8 mouse cellular contexts compared by ENCODE assay signal in the genomic region with DNA sequence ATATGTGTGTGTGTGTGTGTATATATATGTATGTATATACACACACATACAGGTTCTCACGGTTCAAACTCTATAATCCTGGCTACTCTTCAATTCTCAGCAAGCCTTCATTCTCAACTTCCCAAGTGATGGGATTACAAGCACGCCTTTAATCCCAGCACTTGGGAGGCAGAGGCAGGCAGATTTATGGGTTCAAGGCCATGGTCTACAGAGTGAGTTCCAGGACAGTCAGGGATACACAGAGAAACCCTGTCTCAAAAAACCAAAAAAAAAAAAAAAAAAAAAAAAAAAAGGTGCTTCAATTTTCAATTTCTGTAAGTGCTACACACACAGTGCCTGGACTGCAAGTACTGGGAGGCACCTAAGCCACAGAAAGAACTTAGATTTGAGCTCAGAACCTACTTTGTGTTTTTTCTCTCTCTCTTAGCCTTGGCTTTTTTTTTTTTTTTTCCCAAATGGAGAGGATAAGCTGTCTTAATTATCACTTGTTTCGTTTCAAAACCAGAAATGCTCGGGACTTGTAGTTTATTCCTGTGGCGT. TPM values are rescaled to one million over a fixed set of nuclear protein-coding genes. Genes with fewer than 3 reads are reported as not detected.
DNase-seq lines count a peak whose midpoint lies in the region; ATAC-seq and TF ChIP-seq lines count a peak whose summit lies in the region.

No protein-coding gene starts in this region.

- H3K4me3 ChIP-seq in erythroblast, embryonic 14.5 days (replicated peaks), result peak overlapping the region; percentile 92
- peak overlapping the region; percentile 21 for H3K4me3 ChIP-seq in C2C12 (ENCODE audit: insufficient read depth, poor library complexity, severe bottlenecking)
- H3K4me3 ChIP-seq in forebrain, embryonic 14.5 days (ENCODE audit: low read depth, low read length), result peak overlapping the region; percentile 39
- H3K4me3 ChIP-seq in liver, embryonic 14.5 days (ENCODE audit: insufficient read depth in 1 of 2, low read depth in 2 of 2, low read length in 2 of 2), result peak overlapping the region; percentile 75 to 91

- H3K9ac ChIP-seq in forebrain, embryonic 14.5 days (ENCODE audit: low read length), result peak overlapping the region; percentile 50
- peak overlapping the region; percentile 58 for H3K9ac ChIP-seq in liver, embryonic 14.5 days (replicated peaks)

- ATAC-seq in erythroblast, adult 5-6 weeks (replicated peaks; ENCODE audit: low FRiP score, poor library complexity, severe bottlenecking), result no peak
- ATAC-seq in forebrain, embryonic 14.5 days, result no peak
- no peak for ATAC-seq in liver, embryonic 14.5 days (ENCODE audit: insufficient read depth)
- no peak for ATAC-seq in erythroid progenitor cell, adult 5-6 weeks (replicated peaks; ENCODE audit: low FRiP score, poor library complexity, severe bottlenecking)

- H3K27me3 ChIP-seq in erythroblast, embryonic 14.5 days (ENCODE audit: control insufficient read depth), result no peaks in the 10 kb centered on the region
- H3K27me3 ChIP-seq in C2C12 (ENCODE audit: control insufficient read depth, insufficient read depth, insufficient read length), result no peaks in the 10 kb centered on the region
- H3K27me3 ChIP-seq in forebrain, embryonic 14.5 days (replicated peaks; ENCODE audit: control insufficient read depth, insufficient read depth, low read length), result no peaks in the 10 kb centered on the region
- H3K27me3 ChIP-seq in liver, embryonic 14.5 days (ENCODE audit: control insufficient read depth, insufficient read depth, low read length), result no peaks in the 10 kb centered on the region

- peak overlapping the region; percentile 60 for H3K4me2 ChIP-seq in forebrain, embryonic 14.5 days (ENCODE audit: low read length)
- peak overlapping the region; percentile 79 for H3K4me2 ChIP-seq in liver, embryonic 14.5 days (ENCODE audit: low read depth)

- no peak overlapping the region for H3ac ChIP-seq in C2C12 (ENCODE audit: control insufficient read depth, insufficient read length, low read depth)

- H3K4me1 ChIP-seq in erythroblast, embryonic 14.5 days (ENCODE audit: control insufficient read depth), result peaks cover 32% of the 10 kb centered on the region
- H3K4me1 ChIP-seq in forebrain, embryonic 14.5 days (ENCODE audit: control insufficient read depth, insufficient read depth, low read length), result peaks cover 7% of the 10 kb centered on the region; the same call in 1 of the 2 replicates
- H3K4me1 ChIP-seq in liver, embryonic 14.5 days (replicated peaks; ENCODE audit: control insufficient read depth in 2 of 2, insufficient read depth in 2 of 2, low read length in 1 of 2), result peaks cover 4 to 6% of the 10 kb centered on the region in 2 experiments

- no peak overlapping the region for H3K27ac ChIP-seq in forebrain, embryonic 14.5 days (ENCODE audit: low read depth, low read length)
- peak overlapping the region; percentile 63 for H3K27ac ChIP-seq in liver, embryonic 14.5 days

- peaks cover 8% of the 10 kb centered on the region for H3K36me3 ChIP-seq in erythroblast, embryonic 14.5 days (ENCODE audit: control insufficient read depth)
- H3K36me3 ChIP-seq in C2C12 (ENCODE audit: control insufficient read depth, insufficient read depth), result no peaks in the 10 kb centered on the region
- H3K36me3 ChIP-seq in forebrain, embryonic 14.5 days (ENCODE audit: control insufficient read depth, insufficient read depth, low read length), result no peaks in the 10 kb centered on the region
- no peaks in the 10 kb centered on the region for H3K36me3 ChIP-seq in liver, embryonic 14.5 days (replicated peaks; ENCODE audit: control insufficient read depth, insufficient read depth, low read depth)

- DNase-seq in forebrain, embryonic 14.5 days (ENCODE audit: low spot score), result no peak
- no peak for DNase-seq in liver, embryonic 14.5 days (ENCODE audit: low read depth in 3 of 3, low spot score in 3 of 3)
- DNase-seq in spleen, adult 12 weeks (ENCODE audit: low spot score), result no peak
- DNase-seq in spleen, postnatal 4 days (ENCODE audit: low spot score in 2 of 2), result no peak

- no peak for TF ChIP-seq EP300 in liver, embryonic 14.5 days (IDR thresholded peaks at IDR 0.05; ENCODE audit: low read depth)

- H3K79me3 ChIP-seq in C2C12 (ENCODE audit: low read depth), result peaks cover 8% of the 10 kb centered on the region

- peaks cover 34% of the 10 kb centered on the region for H3K79me2 ChIP-seq in C2C12 (ENCODE audit: control insufficient read depth, insufficient read depth)

- WGBS in forebrain, embryonic 14.5 days, result 46% methylated on average over 5 of the region's 5 CpGs
- WGBS in liver, embryonic 14.5 days (ENCODE audit: insufficient replicate concordance), result 42% methylated on average over 5 of the region's 5 CpGs

- peaks cover 2% of the 10 kb centered on the region; the same call in 1 of the 2 replicates for H3K9me3 ChIP-seq in erythroblast, embryonic 14.5 days (ENCODE audit: control insufficient read depth, low read length)
- no peaks in the 10 kb centered on the region for H3K9me3 ChIP-seq in forebrain, embryonic 14.5 days (replicated peaks; ENCODE audit: control insufficient read depth, low read length)
- H3K9me3 ChIP-seq in liver, embryonic 14.5 days (ENCODE audit: control insufficient read depth, low read length), result no peaks in the 10 kb centered on the region

- no peak for TF ChIP-seq CTCF in C2C12 (IDR thresholded peaks at IDR 0.05; ENCODE audit: control insufficient read depth, insufficient read depth, insufficient read length)
- TF ChIP-seq CTCF in liver, embryonic 14.5 days (IDR thresholded peaks at IDR 0.05; ENCODE audit: low read depth), result no peak

TF ChIP-seq in C2C12, 6 proteins besides CTCF, POLR2A, EP300 and RAD21 (continues in another document):
- no peak for TF ChIP-seq MAX (IDR thresholded peaks at IDR 0.05)

RNA-seq across cellular contexts. Expression of a gene that starts 7.6 kb away (rescaled TPM):
- 0.03 and 0.08 TPM in 2 replicates for polyA plus RNA-seq in erythroblast, embryonic 14.5 days (2012)
- total RNA-seq in erythroblast, adult 5-6 weeks (2015; ENCODE audit: low replicate concordance), result 0.96 TPM in 1 of 2 replicates, not detected in the other
- 0.60 TPM in 1 of 2 replicates, not detected in the other for total RNA-seq in erythroblast, adult 5-6 weeks (2017; ENCODE audit: low replicate concordance)
- polyA plus RNA-seq in C2C12 (2012; fragmentation: generic; extraction: Trizol), result 108 TPM
- polyA plus RNA-seq in forebrain, embryonic 14.5 days (2014; fragmentation: Nextera tagmentation; extraction: Ambion mirVana), result 1.8 and 1.9 TPM in 2 replicates
- polyA plus RNA-seq in liver, embryonic 14.5 days (2012; rRNA removed), result 4.0 and 4.1 TPM in 2 replicates
- polyA plus RNA-seq in liver, embryonic 14.5 days (2014; fragmentation: Nextera tagmentation; extraction: Ambion mirVana), result 0.88 and 1.1 TPM in 2 replicates
- 2.5 TPM in 1 of 2 replicates, not detected in the other for total RNA-seq in erythroid progenitor cell, adult 5-6 weeks (2015; ENCODE audit: low replicate concordance)
- 1.7 and 3.1 TPM in 2 replicates for total RNA-seq in erythroid progenitor cell, adult 5-6 weeks (2017; ENCODE audit: low replicate concordance)

RNA-seq across cellular contexts. Expression of a gene that starts 9.2 kb away (rescaled TPM):
- polyA plus RNA-seq in erythroblast, embryonic 14.5 days (2012), result 0.04 and 0.14 TPM in 2 replicates
- total RNA-seq in erythroblast, adult 5-6 weeks (2015; ENCODE audit: low replicate concordance), result 11.0 and 13.2 TPM in 2 replicates
- 12.4 and 14.3 TPM in 2 replicates for total RNA-seq in erythroblast, adult 5-6 weeks (2017; ENCODE audit: low replicate concordance)
- polyA plus RNA-seq in C2C12 (2012; fragmentation: generic; extraction: Trizol), result 6.8 TPM
- 5.8 TPM in 2 replicates for polyA plus RNA-seq in forebrain, embryonic 14.5 days (2014; fragmentation: Nextera tagmentation; extraction: Ambion mirVana)
- polyA plus RNA-seq in liver, embryonic 14.5 days (2012; rRNA removed), result 5.0 and 5.5 TPM in 2 replicates
- polyA plus RNA-seq in liver, embryonic 14.5 days (2014; fragmentation: Nextera tagmentation; extraction: Ambion mirVana), result 5.6 and 5.7 TPM in 2 replicates
- total RNA-seq in erythroid progenitor cell, adult 5-6 weeks (2015; ENCODE audit: low replicate concordance), result 73.5 and 83.4 TPM in 2 replicates
- 69.6 and 83.2 TPM in 2 replicates for total RNA-seq in erythroid progenitor cell, adult 5-6 weeks (2017; ENCODE audit: low replicate concordance)

RNA-seq across cellular contexts. Expression of a gene that starts 29.0 kb away (rescaled TPM):
- polyA plus RNA-seq in erythroblast, embryonic 14.5 days (2012), result 0.02 TPM in 1 of 2 replicates, not detected in the other
- total RNA-seq in erythroblast, adult 5-6 weeks (2015; ENCODE audit: low replicate concordance), result 0.42 TPM in 1 of 2 replicates, not detected in the other
- total RNA-seq in erythroblast, adult 5-6 weeks (2017; ENCODE audit: low replicate concordance), result not detected in 2 replicates
- polyA plus RNA-seq in C2C12 (2012; fragmentation: generic; extraction: Trizol), result 0.16 TPM
- 0.67 and 1.3 TPM in 2 replicates for polyA plus RNA-seq in forebrain, embryonic 14.5 days (2014; fragmentation: Nextera tagmentation; extraction: Ambion mirVana)
- polyA plus RNA-seq in liver, embryonic 14.5 days (2012; rRNA removed), result 0.25 and 0.30 TPM in 2 replicates
- 0.06 and 0.19 TPM in 2 replicates for polyA plus RNA-seq in liver, embryonic 14.5 days (2014; fragmentation: Nextera tagmentation; extraction: Ambion mirVana)
- total RNA-seq in erythroid progenitor cell, adult 5-6 weeks (2015; ENCODE audit: low replicate concordance), result 0.84 TPM in 1 of 2 replicates, not detected in the other
- 2.3 and 3.5 TPM in 2 replicates for total RNA-seq in erythroid progenitor cell, adult 5-6 weeks (2017; ENCODE audit: low replicate concordance)

RNA-seq across cellular contexts. Expression of a gene that starts 33.1 kb away (rescaled TPM):
- 1.2 and 2.1 TPM in 2 replicates for polyA plus RNA-seq in erythroblast, embryonic 14.5 days (2012)
- 15.7 and 16.7 TPM in 2 replicates for total RNA-seq in erythroblast, adult 5-6 weeks (2015; ENCODE audit: low replicate concordance)
- total RNA-seq in erythroblast, adult 5-6 weeks (2017; ENCODE audit: low replicate concordance), result 15.9 and 27.1 TPM in 2 replicates
- 0.26 TPM for polyA plus RNA-seq in C2C12 (2012; fragmentation: generic; extraction: Trizol)
- polyA plus RNA-seq in forebrain, embryonic 14.5 days (2014; fragmentation: Nextera tagmentation; extraction: Ambion mirVana), result 3.4 and 3.7 TPM in 2 replicates
- 10.9 TPM in 2 replicates for polyA plus RNA-seq in liver, embryonic 14.5 days (2012; rRNA removed)
- 10.2 and 12.4 TPM in 2 replicates for polyA plus RNA-seq in liver, embryonic 14.5 days (2014; fragmentation: Nextera tagmentation; extraction: Ambion mirVana)
- total RNA-seq in erythroid progenitor cell, adult 5-6 weeks (2015; ENCODE audit: low replicate concordance), result 11.5 and 26.8 TPM in 2 replicates
- 11.3 and 16.6 TPM in 2 replicates for total RNA-seq in erythroid progenitor cell, adult 5-6 weeks (2017; ENCODE audit: low replicate concordance)

RNA-seq across cellular contexts. Expression of a gene that starts 48.3 kb away (rescaled TPM):
- polyA plus RNA-seq in erythroblast, embryonic 14.5 days (2012), result 7.2 and 9.6 TPM in 2 replicates
- 6.9 and 8.3 TPM in 2 replicates for total RNA-seq in erythroblast, adult 5-6 weeks (2015; ENCODE audit: low replicate concordance)
- total RNA-seq in erythroblast, adult 5-6 weeks (2017; ENCODE audit: low replicate concordance), result 3.3 and 4.5 TPM in 2 replicates
- polyA plus RNA-seq in C2C12 (2012; fragmentation: generic; extraction: Trizol), result not detected
- polyA plus RNA-seq in forebrain, embryonic 14.5 days (2014; fragmentation: Nextera tagmentation; extraction: Ambion mirVana), result 2.6 and 5.6 TPM in 2 replicates
- polyA plus RNA-seq in liver, embryonic 14.5 days (2012; rRNA removed), result 20.7 and 27.9 TPM in 2 replicates
- polyA plus RNA-seq in liver, embryonic 14.5 days (2014; fragmentation: Nextera tagmentation; extraction: Ambion mirVana), result 26.8 and 31.3 TPM in 2 replicates
- total RNA-seq in erythroid progenitor cell, adult 5-6 weeks (2015; ENCODE audit: low replicate concordance), result 51.1 and 56.6 TPM in 2 replicates
- 20.4 and 22.6 TPM in 2 replicates for total RNA-seq in erythroid progenitor cell, adult 5-6 weeks (2017; ENCODE audit: low replicate concordance)

Comparison
In these comparisons a context has a peak if more than half of its experiments do, and no peak if none do; other contexts are left out.
1. H3K4me3 ChIP-seq: peak in every context shown above with its lines; median percentile 92 in erythroblast, embryonic 14.5 days; 83 in liver, embryonic 14.5 days; 39 in forebrain, embryonic 14.5 days; 21 in C2C12.
2. RNA of a gene that starts 7.6 kb away (polyA plus RNA-seq): 108 TPM in C2C12 (single experiment); 0.88 to 4.1 TPM in liver, embryonic 14.5 days, 1.8 to 1.9 TPM in forebrain, embryonic 14.5 days and 0.03 to 0.08 TPM in erythroblast, embryonic 14.5 days; every median in the first group is over 10 times any median in the second.